Mouse (Mus musculus) hematopoietic stem cell, adult 5-6 weeks (primary cell): ENCODE measurements at regions not wholly inside any gene's neighbourhood (a gene's known extent, or its start where the extent isn't known, plus 50 kb on each side); places are given as distances from the start of the nearest gene placed in this dataset.

ENCODE experiments used
- ATAC-seq, 2 experiments: fragments of 125-278 bp in 1 of 2; replicated peaks in 1 of 2; 2 replicates each; pipeline ENCODE4 v1.8.0; 2016 to 2017; ENCODE audit warnings: inconsistent platforms in 2 of 2, mild to moderate bottlenecking in 2 of 2, moderate number of reproducible peaks in 2 of 2, low read depth in 1 of 2, moderate TSS enrichment in 1 of 2; ENCODE audit not compliant: low FRiP score in 2 of 2, poor library complexity in 2 of 2, severe bottlenecking in 2 of 2, insufficient read depth in 1 of 2, low TSS enrichment in 1 of 2

GRCm38 (mm10) chr3:150752787-150753186 is 684.9 kb upstream of the Adgrl4 start:
- ATAC-seq, result no peak

GRCm38 (mm10) chr3:150759854-150760253 is 677.8 kb upstream of the Adgrl4 start:
- ATAC-seq, result no peak

GRCm38 (mm10) chr3:150784576-150784975 is 653.1 kb upstream of the Adgrl4 start:
- no peak for ATAC-seq

GRCm38 (mm10) chr3:150817807-150818206 is 619.9 kb upstream of the Adgrl4 start:
- ATAC-seq, result no peak

- ATAC-seq, result no peak
These were observed 618.3 kb upstream of the Adgrl4 start for GRCm38 (mm10) chr3:150819369-150819768.

- no peak for ATAC-seq
These were observed 617.6 kb upstream of the Adgrl4 start for GRCm38 (mm10) chr3:150820039-150820438.

- no peak for ATAC-seq
These were observed 591.7 kb upstream of the Adgrl4 start for GRCm38 (mm10) chr3:150846029-150846428.

- no peak for ATAC-seq
These were observed 585.6 kb upstream of the Adgrl4 start for GRCm38 (mm10) chr3:150852107-150852506.

GRCm38 (mm10) chr3:150896668-150897067 is 541.0 kb upstream of the Adgrl4 start:
- ATAC-seq, result no peak

GRCm38 (mm10) chr3:150910091-150910490 is 527.6 kb upstream of the Adgrl4 start:
- ATAC-seq, result no peak

GRCm38 (mm10) chr3:150954897-150955296 is 482.8 kb upstream of the Adgrl4 start:
- no peak for ATAC-seq

- no peak for ATAC-seq
These were observed 438.0 kb upstream of the Adgrl4 start for GRCm38 (mm10) chr3:150999652-151000051.

- no peak for ATAC-seq
These were observed 437.5 kb upstream of the Adgrl4 start for GRCm38 (mm10) chr3:151000217-151000616.

GRCm38 (mm10) chr3:151001881-151002412 is 435.7 kb upstream of the Adgrl4 start:
- ATAC-seq, result peak; percentile 62 to 67

- no peak for ATAC-seq
These were observed 434.2 kb upstream of the Adgrl4 start for GRCm38 (mm10) chr3:151003524-151003923.

GRCm38 (mm10) chr3:151003990-151004389 is 433.7 kb upstream of the Adgrl4 start:
- no peak for ATAC-seq

- no peak for ATAC-seq
These were observed 417.7 kb upstream of the Adgrl4 start for GRCm38 (mm10) chr3:151020014-151020413.

- no peak for ATAC-seq
These were observed 380.2 kb upstream of the Adgrl4 start for GRCm38 (mm10) chr3:151057491-151057890.

- ATAC-seq, result no peak
These were observed 365.4 kb upstream of the Adgrl4 start for GRCm38 (mm10) chr3:151072322-151072721.

GRCm38 (mm10) chr3:151116831-151117230 is 320.9 kb upstream of the Adgrl4 start:
- no peak for ATAC-seq
